Mouse (Mus musculus) Patski (cell line): ENCODE data around the gene Bbip1. TPM values are rescaled to one million over a fixed set of nuclear protein-coding genes. Genes with fewer than 3 reads are reported as not detected.

Source experiments
- ATAC-seq: fragments of 100-300 bp; one replicate; pipeline ENCODE4 v1.8.0; 2021
- CTCF ChIA-PET: fragments of 350-600 bp; sonication (Branson Sonifier 250); formaldehyde crosslinking; loops from one replicate; lab custom pipeline; 2022; ENCODE audit warnings: inconsistent platforms; lab: Charles Lee
- POLR2A ChIA-PET: fragments of 350-600 bp; sonication (Branson Sonifier 250); formaldehyde crosslinking; loops from one replicate; lab custom pipeline; 2022; ENCODE audit warnings: antibody characterized with exemption, inconsistent platforms; lab: Charles Lee
- DNase-seq: peaks from one replicate; pipeline ENCODE4 v3.0.0-alpha.2; 2011; ENCODE audit warnings: low read depth, low spot score
- H3K27me3 ChIP-seq: fragments of 371-371 bp; one replicate; pipeline ENCODE4 v1.5.1; 2021
- CTCF ChIP-seq: fragments of 100-300 bp; IDR thresholded peaks from one replicate; pipeline ENCODE4 v1.5.1; 2021
- in situ Hi-C: fragments of 300-500 bp; cut with MboI; formaldehyde crosslinking; loops from 3 replicates; pipeline ENCODE4 v1.11.1; 2018; ENCODE audit warnings: low pct_unique_long_range_greater_than_20kb, mixed read lengths
- polyA plus RNA-seq: library from polyadenylated mRNA; unstranded; gene quantifications from one replicate; pipeline ENCODE4 v1.2.3, GENCODE M21; 2021

Gene Bbip1
- polyA plus RNA-seq, 1 experiment from 2014 or later = 53.0 TPM

- ATAC-seq (no peak), DNase-seq (no peak)
- TF ChIP-seq CTCF = no peak
- POLR2A ChIA-PET = no interaction called here
- no peaks in the 10 kb centered on the region for H3K27me3 ChIP-seq
- in situ Hi-C loops = no loop called here
- CTCF ChIA-PET = interaction anchor here (0.9 to 1.7 kb wide), 3 partner anchors 9 to 28 kb away, joined by 3 to 4 read pairs (median 3); no protein-coding TSS in a partner anchor
These were observed 18.1 kb upstream of the Bbip1 start for GRCm38 (mm10) chr19:53962511-53962910.

- DNase-seq (no peak), ATAC-seq (no peak)
- ChIA-PET POLR2A (interaction anchor here (0.6 kb wide), 1 partner anchor 51 kb away, joined by 4 read pairs; no protein-coding TSS in a partner anchor), CTCF (interaction anchor here (1.0 kb wide), 1 partner anchor 10 kb away, joined by 3 read pairs; no protein-coding TSS in a partner anchor)
- in situ Hi-C loops = no loop called here
- no peaks in the 10 kb centered on the region for H3K27me3 ChIP-seq
- no peak for TF ChIP-seq CTCF
These were observed 13.1 kb upstream of the Bbip1 start for GRCm38 (mm10) chr19:53957513-53957912.

GRCm38 (mm10) chr19:53945171-53946042 is 980 bp upstream of the Bbip1 start:
- POLR2A ChIA-PET = interaction anchor here (0.7 kb wide), 2 partner anchors 117 to 463 kb away, joined by 8 read pairs; no protein-coding TSS in a partner anchor
- DNase-seq (no peak), ATAC-seq (peak; percentile 5)
- CTCF ChIA-PET = no interaction called here
- H3K27me3 ChIP-seq = no peaks in the 10 kb centered on the region
- in situ Hi-C loops = loop anchor here (10.0 to 25.0 kb wide), 2 partner anchors 558 to 1119 kb away; partner anchors contain the start of gene Smndc1
- no peak for TF ChIP-seq CTCF

- ChIA-PET POLR2A (no interaction called here), CTCF (no interaction called here)
- H3K27me3 ChIP-seq = no peaks in the 10 kb centered on the region
- ATAC-seq (peak; percentile 1), DNase-seq (no peak)
- in situ Hi-C loops = loop anchor here (10.0 to 25.0 kb wide), 2 partner anchors 557 to 1120 kb away; partner anchors contain the start of gene Smndc1
- TF ChIP-seq CTCF = no peak
These were observed 351 bp upstream of the Bbip1 start for GRCm38 (mm10) chr19:53944786-53945169.

GRCm38 (mm10) chr19:53942342-53942741 is 2.1 kb downstream of the Bbip1 start:
- ChIA-PET CTCF (interaction anchor here (0.8 to 3.0 kb wide), 6 partner anchors 11 to 174 kb away, joined by 3 to 11 read pairs (median 4); no protein-coding TSS in a partner anchor), POLR2A (interaction anchor here (0.6 kb wide), 1 partner anchor 74 kb away, joined by 3 read pairs; no protein-coding TSS in a partner anchor)
- ATAC-seq (no peak), DNase-seq (no peak)
- no peak for TF ChIP-seq CTCF
- in situ Hi-C loops = loop anchor here (10.0 to 25.0 kb wide), 2 partner anchors 555 to 1122 kb away; partner anchors contain the start of gene Smndc1
- no peaks in the 10 kb centered on the region for H3K27me3 ChIP-seq

GRCm38 (mm10) chr19:53941139-53941538 is 3.3 kb downstream of the Bbip1 start:
- ATAC-seq (no peak), DNase-seq (no peak)
- in situ Hi-C loops = loop anchor here (10.0 to 25.0 kb wide), 2 partner anchors 554 to 1124 kb away; partner anchors contain the start of gene Smndc1
- ChIA-PET POLR2A (interaction anchor here (0.6 to 0.9 kb wide), 2 partner anchors 17 to 84 kb away, joined by 3 read pairs; no protein-coding TSS in a partner anchor), CTCF (interaction anchor here (1.1 to 3.0 kb wide), 3 partner anchors 12 to 200 kb away, joined by 3 to 11 read pairs (median 3); no protein-coding TSS in a partner anchor)
- no peaks in the 10 kb centered on the region for H3K27me3 ChIP-seq
- no peak for TF ChIP-seq CTCF

GRCm38 (mm10) chr19:53939467-53939866 is 5.0 kb downstream of the Bbip1 start:
- no peak for ATAC-seq
- no peak for DNase-seq
- in situ Hi-C loops = loop anchor here (10.0 to 25.0 kb wide), 2 partner anchors 295 to 552 kb away; partner anchors contain the start of gene Smndc1
- ChIA-PET POLR2A (no interaction called here), CTCF (interaction anchor here (6.4 kb wide), 1 partner anchor 15 kb away, joined by 26 read pairs; no protein-coding TSS in a partner anchor)
- no peak for TF ChIP-seq CTCF
- no peaks in the 10 kb centered on the region for H3K27me3 ChIP-seq

GRCm38 (mm10) chr19:53934046-53934445 is 10.4 kb downstream of the Bbip1 start:
- in situ Hi-C loops = loop anchor here (10.0 to 25.0 kb wide), 2 partner anchors 289 to 547 kb away; partner anchors contain the start of gene Smndc1
- CTCF ChIA-PET = interaction anchor here (1.2 to 6.4 kb wide), 3 partner anchors 9 to 165 kb away, joined by 3 to 26 read pairs (median 4); no protein-coding TSS in a partner anchor
- POLR2A ChIA-PET = interaction anchor here (1.7 kb wide), 1 partner anchor 9 kb away, joined by 4 read pairs; no protein-coding TSS in a partner anchor
- no peak for TF ChIP-seq CTCF
- no peaks in the 10 kb centered on the region for H3K27me3 ChIP-seq
- ATAC-seq (no peak), DNase-seq (no peak)

GRCm38 (mm10) chr19:53933050-53933449 is 11.4 kb downstream of the Bbip1 start:
- ChIA-PET POLR2A (interaction anchor here (1.7 kb wide), 1 partner anchor 10 kb away, joined by 4 read pairs; no protein-coding TSS in a partner anchor), CTCF (interaction anchor here (1.2 to 1.4 kb wide), 2 partner anchors 14 to 170 kb away, joined by 3 to 4 read pairs; no protein-coding TSS in a partner anchor)
- H3K27me3 ChIP-seq = no peaks in the 10 kb centered on the region
- no peak for DNase-seq
- ATAC-seq = no peak
- no peak for TF ChIP-seq CTCF
- in situ Hi-C loops = loop anchor here (10.0 to 25.0 kb wide), 2 partner anchors 288 to 546 kb away; partner anchors contain the start of gene Smndc1
